Mouse (Mus musculus): ENCODE results near the gene Slc28a1.

Gene Slc28a1

GRCm38 (mm10) chr7:81212261-81212681, 97.7 kb downstream of the Slc28a1 start:
- peak; percentile 88 for DNase-seq (ENCODE audit: low read depth, low spot score)

- DNase-seq (ENCODE audit: low read depth, low spot score), result peak; percentile 91
Observed at GRCm38 (mm10) chr7:81212697-81213346, 98.2 kb downstream of the Slc28a1 start.

- DNase-seq (ENCODE audit: low read depth, low spot score), result no peak
Observed at GRCm38 (mm10) chr7:81213347-81214152, 99.0 kb downstream of the Slc28a1 start, which contains the start of gene Pde8a. Pde8a (plus strand) TSS chr7:81213596.

GRCm38 (mm10) chr7:81214153-81214907, 99.7 kb downstream of the Slc28a1 start:
- no peak for DNase-seq (ENCODE audit: low read depth, low spot score)

- no peak for DNase-seq (ENCODE audit: low read depth, low spot score)
Observed at GRCm38 (mm10) chr7:81215950-81216349, 101.4 kb downstream of the Slc28a1 start.

GRCm38 (mm10) chr7:81219321-81219720, 104.7 kb downstream of the Slc28a1 start:
- no peak for DNase-seq (ENCODE audit: low read depth, low spot score)

Measured in ES-CJ7 (cell line).